Mouse (Mus musculus): ENCODE results near the gene Gfm1.

The Gfm1 gene

GRCm38 (mm10) chr3:67429999-67430380 is at the start of gene Gfm1:
Gfm1 (plus strand) TSS chr3:67430096.
- DNase-seq, result peak; percentile 89 to 90

- no peak for DNase-seq
Measured at GRCm38 (mm10) chr3:67429338-67429998, 428 bp upstream of the Gfm1 start.

- DNase-seq, result no peak
Measured at GRCm38 (mm10) chr3:67434011-67434410, 4.1 kb downstream of the Gfm1 start.

- no peak for DNase-seq
Measured at GRCm38 (mm10) chr3:67447143-67447542, 17.2 kb downstream of the Gfm1 start.

- no peak for DNase-seq
Measured at GRCm38 (mm10) chr3:67449660-67450059, 19.8 kb downstream of the Gfm1 start.

- no peak for DNase-seq
Measured at GRCm38 (mm10) chr3:67450601-67451210, 20.8 kb downstream of the Gfm1 start.

GRCm38 (mm10) chr3:67459881-67460280 is 30.0 kb downstream of the Gfm1 start:
- DNase-seq, result no peak

- DNase-seq, result no peak
Measured at GRCm38 (mm10) chr3:67462015-67462414, 32.1 kb downstream of the Gfm1 start.

GRCm38 (mm10) chr3:67462578-67462977 is 32.7 kb downstream of the Gfm1 start:
- no peak for DNase-seq

- no peak for DNase-seq
Measured at GRCm38 (mm10) chr3:67463001-67463400, 33.1 kb downstream of the Gfm1 start.

- DNase-seq, result peak; percentile 61 to 75
Measured at GRCm38 (mm10) chr3:67463450-67464372, 33.8 kb downstream of the Gfm1 start, which contains the start of gene Lxn. Lxn (minus strand) TSS chr3:67463926.

GRCm38 (mm10) chr3:67466576-67466975 is 36.7 kb downstream of the Gfm1 start:
- no peak for DNase-seq

GRCm38 (mm10) chr3:67467281-67467680 is 37.4 kb downstream of the Gfm1 start:
- DNase-seq, result no peak

- DNase-seq, result no peak
Measured at GRCm38 (mm10) chr3:67471408-67472127, 41.7 kb downstream of the Gfm1 start.

- DNase-seq, result no peak
Measured at GRCm38 (mm10) chr3:67473438-67473837, 43.5 kb downstream of the Gfm1 start.

GRCm38 (mm10) chr3:67479806-67480205 is 49.9 kb downstream of the Gfm1 start:
- no peak for DNase-seq

GRCm38 (mm10) chr3:67482400-67482799 is 52.5 kb downstream of the Gfm1 start:
- DNase-seq, result no peak

GRCm38 (mm10) chr3:67485233-67485632 is 55.3 kb downstream of the Gfm1 start:
- DNase-seq, result no peak

- DNase-seq, result no peak
Measured at GRCm38 (mm10) chr3:67490156-67490555, 60.3 kb downstream of the Gfm1 start.

GRCm38 (mm10) chr3:67492086-67492869 is 62.4 kb downstream of the Gfm1 start:
- no peak for DNase-seq

GRCm38 (mm10) chr3:67493132-67493531 is 63.2 kb downstream of the Gfm1 start:
- no peak for DNase-seq

GRCm38 (mm10) chr3:67496310-67496709 is 66.4 kb downstream of the Gfm1 start:
- no peak for DNase-seq
